Mouse (Mus musculus) lung, postnatal 0 days (tissue): ENCODE measurements around the gene Gm6096. TPM values are rescaled to one million over a fixed set of nuclear protein-coding genes. Genes with fewer than 3 reads are reported as not detected.

Source experiments
- ATAC-seq: fragments of 200-750 bp; cut with Nextera tagmentation; 2 replicates; pipeline ENCODE4 v1.8.0; 2017; ENCODE audit warnings: moderate library complexity
- DNase-seq: peaks from one replicate; pipeline ENCODE4 v3.0.0-alpha.2; 2016; ENCODE audit warnings: low spot score
- H3K27ac ChIP-seq: fragments of 300-500 bp; sonication (generic); 2 replicates; pipeline ENCODE4 v1.5.1; 2014; ENCODE audit warnings: antibody characterized with exemption, mild to moderate bottlenecking, low read length, mixed read lengths
- H3K27me3 ChIP-seq: fragments of 300-500 bp; sonication (generic); replicated peaks from 2 replicates; pipeline ENCODE4 v1.6.1; 2014; ENCODE audit warnings: low read length, mixed read lengths; ENCODE audit not compliant: insufficient read depth
- H3K36me3 ChIP-seq: fragments of 300-500 bp; sonication (generic); 2 replicates; pipeline ENCODE4 v1.6.1; 2014; ENCODE audit warnings: low read length, mixed read lengths; ENCODE audit not compliant: insufficient read depth
- H3K4me1 ChIP-seq: fragments of 300-500 bp; sonication (generic); 2 replicates; pipeline ENCODE4 v1.6.1; 2014; ENCODE audit warnings: antibody characterized with exemption, low read depth, low read length, mixed read lengths; ENCODE audit not compliant: insufficient read depth
- H3K4me2 ChIP-seq: fragments of 300-500 bp; sonication (generic); replicated peaks from 2 replicates; pipeline ENCODE4 v1.6.1; 2014; ENCODE audit warnings: low read depth, mild to moderate bottlenecking, low read length, moderate library complexity, mixed read lengths
- H3K4me3 ChIP-seq: fragments of 300-500 bp; sonication (generic); 2 replicates; pipeline ENCODE4 v1.5.1; 2014; ENCODE audit warnings: low read depth, low read length
- H3K9ac ChIP-seq: fragments of 300-500 bp; sonication (generic); replicated peaks from 2 replicates; pipeline ENCODE4 v1.6.1; 2014; ENCODE audit warnings: low read depth, mild to moderate bottlenecking
- H3K9me3 ChIP-seq: fragments of 300-500 bp; sonication (generic); 2 replicates; pipeline ENCODE4 v1.6.1; 2016; ENCODE audit warnings: low read length, mixed read lengths
- CTCF ChIP-seq: IDR thresholded peaks from 2 replicates; pipeline ENCODE4 v1.5.1; 2016; ENCODE audit warnings: antibody characterized with exemption, mild to moderate bottlenecking
- EP300 ChIP-seq: IDR thresholded peaks from 2 replicates; pipeline ENCODE4 v1.6.1; 2016; ENCODE audit warnings: antibody characterized with exemption, mild to moderate bottlenecking, control low read depth
- WGBS: fragments of 180-500 bp; shearing (Covaris S2); extraction: QIAGEN DNeasy Blood & Tissue Kit; methylation state at CpG from one replicate; pipeline ENCODE4 v1.1.7; 2014; 5-methylcytosine and 5-hydroxymethylcytosine counted together
- polyA plus RNA-seq: library from polyadenylated mRNA; unstranded; fragments of >200 nt; fragmentation: Nextera tagmentation; extraction: Ambion mirVana; gene quantifications from 2 replicates; pipeline ENCODE4 v1.2.1, GENCODE M21; 2015

Gene Gm6096
- polyA plus RNA-seq, 1 experiment from 2014 or later = not detected

DNA sequence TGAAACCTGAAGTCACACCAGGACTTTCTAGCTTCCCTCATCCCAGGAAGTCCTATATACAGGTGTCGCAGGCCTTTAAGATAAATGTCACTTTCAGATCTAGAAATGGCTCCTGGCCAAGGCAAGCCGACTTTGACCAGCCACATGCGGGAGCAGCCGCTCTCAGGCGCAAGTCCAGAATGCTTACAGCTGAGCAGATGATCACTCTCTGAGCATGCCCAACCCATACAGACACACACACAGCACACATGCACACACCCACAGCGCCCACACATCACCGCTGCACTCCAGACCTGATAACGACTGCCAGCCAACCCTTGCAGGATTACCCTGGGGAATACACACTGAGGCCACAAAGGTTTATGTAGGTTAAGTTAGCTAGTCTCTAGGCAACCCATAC is 24.8 kb upstream of the Gm6096 start:
- ATAC-seq (no peak), DNase-seq (no peak)
- Histone ChIP-seq H3K4me3 (no peak overlapping the region), H3K4me1 (0 out of 2 replicates have a peak, but pooled peaks cover 8% of the 10 kb centered on the region), H3K4me2 (no peak overlapping the region), H3K36me3 (0 out of 2 replicates have a peak, but pooled peaks cover 4% of the 10 kb centered on the region), H3K27me3 (no peaks in the 10 kb centered on the region), H3K27ac (no peak overlapping the region), H3K9ac (no peak overlapping the region), H3K9me3 (no peaks in the 10 kb centered on the region)
- TF ChIP-seq CTCF = no peak
- TF ChIP-seq EP300 = no peak
- WGBS = 74% methylated on average over 8 of the region's 8 CpGs

DNA sequence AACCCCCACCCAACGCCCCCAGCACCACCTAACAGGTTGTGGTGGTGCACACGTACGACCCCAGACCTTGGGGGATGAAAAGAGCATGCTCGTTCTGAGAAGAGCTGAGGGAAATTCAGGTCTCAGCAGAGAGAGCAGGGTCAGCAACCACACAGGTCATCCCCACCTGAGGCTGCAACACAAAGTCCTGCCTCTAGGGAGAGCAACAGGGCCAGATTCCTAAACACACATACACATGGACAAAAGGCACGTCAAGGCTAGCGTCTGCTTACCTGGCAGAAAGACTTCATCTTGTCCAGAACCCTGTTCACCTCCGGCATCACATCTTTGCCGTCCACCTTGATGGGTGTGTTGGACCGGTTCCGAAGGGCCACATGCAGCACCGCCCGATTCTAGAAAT is 24.0 kb upstream of the Gm6096 start:
- no peak for DNase-seq
- no peak overlapping the region for H3K4me2 ChIP-seq
- no peak for ATAC-seq
- no peaks in the 10 kb centered on the region for H3K9me3 ChIP-seq
- 87% methylated on average over 12 of the region's 12 CpGs for WGBS
- H3K36me3 ChIP-seq = 0 out of 2 replicates have a peak, but pooled peaks cover 4% of the 10 kb centered on the region
- no peak overlapping the region for H3K4me3 ChIP-seq
- H3K27ac ChIP-seq = no peak overlapping the region
- TF ChIP-seq EP300 = no peak
- TF ChIP-seq CTCF = peak; percentile 32; the same call in 1 of the 2 replicates
- H3K4me1 ChIP-seq = 0 out of 2 replicates have a peak, but pooled peaks cover 8% of the 10 kb centered on the region
- no peaks in the 10 kb centered on the region for H3K27me3 ChIP-seq
- no peak overlapping the region for H3K9ac ChIP-seq

DNA sequence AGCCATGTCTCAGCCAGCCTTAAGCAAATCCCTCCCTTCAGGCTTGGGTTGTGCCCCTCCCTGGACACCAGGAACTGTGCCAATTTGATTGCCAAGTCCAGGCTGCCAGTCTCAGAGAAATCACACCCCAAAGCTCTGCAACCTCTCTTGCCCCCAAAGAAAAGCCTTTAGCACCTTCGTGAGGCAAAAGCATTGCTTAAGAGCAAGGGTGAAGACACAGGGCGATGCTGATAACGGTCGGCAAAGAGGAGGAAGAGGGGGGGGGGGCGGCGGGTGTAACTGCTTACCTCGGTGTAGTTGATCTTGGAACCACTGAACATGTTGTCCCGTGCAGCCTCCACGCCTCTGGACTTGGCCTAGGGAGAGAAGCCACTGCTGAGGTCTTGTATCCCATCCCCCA is 22.2 kb upstream of the Gm6096 start:
- Histone ChIP-seq H3K4me2 (peak overlapping the region; percentile 92), H3K9me3 (no peaks in the 10 kb centered on the region), H3K4me3 (peak overlapping the region; percentile 72; the same call in 1 of the 2 replicates), H3K36me3 (no peaks in the 10 kb centered on the region), H3K27ac (no peak overlapping the region), H3K27me3 (no peaks in the 10 kb centered on the region), H3K4me1 (peaks cover 13% of the 10 kb centered on the region; the same call in 1 of the 2 replicates), H3K9ac (no peak overlapping the region)
- ATAC-seq = no peak
- peak; percentile 38 for DNase-seq
- TF ChIP-seq CTCF (no peak), EP300 (no peak)
- 20% methylated on average over 7 of the region's 9 CpGs for whole genome bisulfite sequencing

DNA sequence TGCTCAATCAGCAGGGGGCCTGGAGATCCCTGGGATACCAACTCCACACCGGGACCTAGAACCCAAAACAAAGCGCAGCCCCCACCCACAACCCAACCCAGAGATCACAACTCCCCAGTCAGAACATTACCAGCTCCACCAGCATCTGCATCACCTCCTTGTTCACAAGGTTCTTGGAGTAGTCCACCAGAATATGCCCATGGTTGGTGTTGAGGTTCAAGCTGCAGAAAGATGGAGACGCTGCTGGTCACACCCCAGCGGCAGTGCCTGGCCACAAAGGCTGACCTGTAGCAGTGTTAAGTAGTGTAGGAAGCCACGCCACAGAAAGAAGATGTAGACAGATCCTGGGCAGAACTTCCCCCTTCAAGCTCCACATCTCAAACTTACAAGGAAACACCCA is 21.7 kb upstream of the Gm6096 start:
- H3K36me3 ChIP-seq = no peaks in the 10 kb centered on the region
- peaks cover 13% of the 10 kb centered on the region; the same call in 1 of the 2 replicates for H3K4me1 ChIP-seq
- DNase-seq (no peak), ATAC-seq (no peak)
- TF ChIP-seq EP300 = no peak
- TF ChIP-seq CTCF = no peak
- H3K9ac ChIP-seq = peak overlapping the region; percentile 65; the same call in 1 of the 2 replicates
- peak overlapping the region; percentile 72 for H3K4me3 ChIP-seq
- no peaks in the 10 kb centered on the region for H3K9me3 ChIP-seq
- H3K4me2 ChIP-seq = peak overlapping the region; percentile 92
- WGBS = 19% methylated on average over 5 of the region's 5 CpGs
- H3K27ac ChIP-seq = peak overlapping the region; percentile 71
- no peaks in the 10 kb centered on the region for H3K27me3 ChIP-seq

DNA sequence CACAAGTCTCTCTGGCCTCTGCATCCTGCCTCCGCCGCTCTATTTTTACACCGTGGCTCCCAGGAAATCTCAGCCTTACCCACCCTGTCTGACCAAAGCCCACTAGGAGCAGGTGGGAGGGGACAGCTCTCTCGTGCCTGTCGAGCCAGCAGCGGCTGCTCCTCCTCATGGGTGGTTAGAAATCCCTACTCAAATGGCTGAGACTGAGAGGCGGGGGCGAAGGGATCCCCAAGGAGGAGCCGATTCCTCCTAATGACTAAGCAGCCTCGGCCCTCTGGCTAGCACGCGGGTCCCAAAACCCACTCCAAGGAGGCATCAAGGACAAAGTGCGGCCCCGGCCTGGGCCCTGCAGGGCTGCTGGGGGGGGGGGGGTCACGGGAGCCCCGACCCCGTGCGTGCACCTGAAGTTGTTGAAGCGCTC is 21.1 kb upstream of the Gm6096 start:
- no peaks in the 10 kb centered on the region for H3K36me3 ChIP-seq
- H3K27ac ChIP-seq = peak overlapping the region; percentile 71
- 0% methylated on average over 17 of the region's 19 CpGs for WGBS
- H3K4me2 ChIP-seq = peak overlapping the region; percentile 92
- TF ChIP-seq CTCF = no peak
- no peak for TF ChIP-seq EP300
- ATAC-seq (peak; percentile 10), DNase-seq (peak; percentile 59)
- H3K4me3 ChIP-seq = peak overlapping the region; percentile 72
- no peaks in the 10 kb centered on the region for H3K27me3 ChIP-seq
- H3K4me1 ChIP-seq = peaks cover 14% of the 10 kb centered on the region; the same call in 1 of the 2 replicates
- no peaks in the 10 kb centered on the region for H3K9me3 ChIP-seq
- H3K9ac ChIP-seq = peak overlapping the region; percentile 65

DNA sequence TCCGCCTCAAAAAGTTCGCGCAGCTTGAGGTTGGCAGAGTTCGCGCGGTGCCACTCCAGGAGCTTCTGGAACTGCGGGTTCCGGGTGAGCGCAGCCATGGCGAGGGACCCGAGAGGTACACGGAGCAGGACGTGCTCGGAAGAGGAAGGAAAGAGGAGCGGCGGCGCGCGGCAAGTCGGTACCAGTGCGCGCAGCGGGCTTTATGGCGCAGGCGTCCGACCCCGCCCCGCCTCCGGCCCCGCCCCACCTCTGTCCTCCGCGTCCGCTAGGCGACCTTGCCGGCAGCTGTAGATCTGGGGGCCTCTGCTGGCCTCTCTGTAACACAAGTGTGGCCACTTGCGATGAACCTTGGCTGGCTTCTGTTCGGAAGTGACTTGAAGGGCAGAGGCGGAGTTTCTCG is 20.7 kb upstream of the Gm6096 start, which contains the start of gene Gpi1:
Gene Gpi1, minus strand, starts transcription at position 221 of the 400 bp plus-strand sequence.
- H3K27ac ChIP-seq = peak within 1 kb of the TSS; percentile 71
- H3K9ac ChIP-seq = peak within 1 kb of the TSS; percentile 65
- peak; percentile 95 for DNase-seq
- peak; percentile 82 for ATAC-seq
- peak within 1 kb of the TSS; percentile 72 for H3K4me3 ChIP-seq
- no peaks in the 10 kb centered on the region for H3K36me3 ChIP-seq
- H3K4me2 ChIP-seq = peak within 1 kb of the TSS; percentile 92
- 2% methylated on average over 39 of the region's 39 CpGs for WGBS
- H3K4me1 ChIP-seq = peaks cover 17% of the 10 kb centered on the region; the same call in 1 of the 2 replicates
- TF ChIP-seq CTCF (peak; percentile 69), EP300 (no peak)
- no peaks in the 10 kb centered on the region for H3K27me3 ChIP-seq
- no peaks in the 10 kb centered on the region for H3K9me3 ChIP-seq
